Mouse (Mus musculus): ENCODE measurements at regions not wholly inside any gene's neighbourhood (a gene's known extent, or its start where the extent isn't known, plus 50 kb on each side); places are given as distances from the start of the nearest gene placed in this dataset.
"Not testable (repeated sequence)": the region's sequence is repeated elsewhere in the genome, so short reads cannot be mapped to it uniquely, and the experiment has no call there.

GRCm38 (mm10) chr2:166457381-166458172, 256.1 kb downstream of the Prex1 start:
- no peak overlapping the region for H3K4me3 ChIP-seq (ENCODE audit: low read depth, low read length)
- no peaks in the 10 kb centered on the region for H3K27me3 ChIP-seq (replicated peaks; ENCODE audit: control insufficient read depth, insufficient read depth, low read length)
- ATAC-seq (ENCODE audit: low read depth) (no peak), DNase-seq (ENCODE audit: low spot score) (peak; percentile 84)
- no peaks in the 10 kb centered on the region for H3K36me3 ChIP-seq (ENCODE audit: control insufficient read depth, insufficient read depth, low read length)
- WGBS, result 33% methylated on average over 16 of the region's 16 CpGs
- no peak overlapping the region; the same call in 1 of the 2 replicates for H3K4me2 ChIP-seq (ENCODE audit: low read depth, low read length)
- no peaks in the 10 kb centered on the region for H3K9me3 ChIP-seq (ENCODE audit: control insufficient read depth, low read length)
- peak overlapping the region; percentile 80 for H3K27ac ChIP-seq (replicated peaks; ENCODE audit: low read depth, low read length)
- H3K4me1 ChIP-seq (ENCODE audit: control insufficient read depth, insufficient read depth, low read length), result peaks cover 57% of the 10 kb centered on the region
- H3K9ac ChIP-seq (ENCODE audit: low read depth, low read length), result no peak overlapping the region

GRCm38 (mm10) chr2:166454160-166454888, 259.3 kb downstream of the Prex1 start:
- 30% methylated on average over 2 of the region's 7 CpGs for WGBS
- peak; percentile 27; the same call in 1 of the 2 replicates for ATAC-seq (ENCODE audit: low read depth)
- not testable (repeated sequence) for H3K27me3 ChIP-seq (replicated peaks; ENCODE audit: control insufficient read depth, insufficient read depth, low read length); DNase-seq (ENCODE audit: low spot score); H3K4me3 ChIP-seq (ENCODE audit: low read depth, low read length); H3K27ac ChIP-seq (replicated peaks; ENCODE audit: low read depth, low read length); H3K9ac ChIP-seq (ENCODE audit: low read depth, low read length); H3K4me2 ChIP-seq (ENCODE audit: low read depth, low read length); H3K9me3 ChIP-seq (ENCODE audit: control insufficient read depth, low read length); H3K36me3 ChIP-seq (ENCODE audit: control insufficient read depth, insufficient read depth, low read length)
- H3K4me1 ChIP-seq (ENCODE audit: control insufficient read depth, insufficient read depth, low read length), result peaks cover 44% of the 10 kb centered on the region

- H3K27me3 ChIP-seq (replicated peaks; ENCODE audit: control insufficient read depth, insufficient read depth, low read length), result no peaks in the 10 kb centered on the region
- ATAC-seq (ENCODE audit: low read depth) (no peak), DNase-seq (ENCODE audit: low spot score) (no peak)
- no peaks in the 10 kb centered on the region for H3K36me3 ChIP-seq (ENCODE audit: control insufficient read depth, insufficient read depth, low read length)
- H3K27ac ChIP-seq (replicated peaks; ENCODE audit: low read depth, low read length), result no peak overlapping the region
- H3K9ac ChIP-seq (ENCODE audit: low read depth, low read length), result no peak overlapping the region
- H3K4me2 ChIP-seq (ENCODE audit: low read depth, low read length), result no peak overlapping the region
- no peak overlapping the region for H3K4me3 ChIP-seq (ENCODE audit: low read depth, low read length)
- WGBS, result 81% methylated on average over 7 of the region's 7 CpGs
- no peaks in the 10 kb centered on the region for H3K9me3 ChIP-seq (ENCODE audit: control insufficient read depth, low read length)
- H3K4me1 ChIP-seq (ENCODE audit: control insufficient read depth, insufficient read depth, low read length), result peaks cover 41% of the 10 kb centered on the region
These were observed 262.7 kb downstream of the Prex1 start for GRCm38 (mm10) chr2:166450964-166451363.

DNA sequence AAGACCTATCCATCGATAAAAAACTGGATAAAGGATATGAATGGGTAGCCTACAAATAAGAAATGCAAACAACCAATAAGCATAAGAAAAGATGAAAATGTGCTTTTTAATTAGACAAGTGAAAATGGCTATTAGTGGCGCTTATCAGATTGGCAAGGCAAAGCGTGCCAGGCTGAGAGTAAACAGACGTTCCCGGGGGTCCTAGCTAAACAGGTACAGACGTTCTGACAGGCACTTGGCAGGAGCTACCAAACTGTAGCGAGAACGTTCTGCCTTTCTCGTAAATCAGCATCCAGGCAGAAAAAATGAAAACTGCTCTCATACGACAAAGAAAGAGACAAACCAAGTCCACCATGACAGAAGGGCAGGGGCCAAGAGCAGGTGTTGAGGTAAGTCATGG, 263.3 kb downstream of the Prex1 start:
- H3K4me2 ChIP-seq (ENCODE audit: low read depth, low read length), result no peak overlapping the region
- no peaks in the 10 kb centered on the region for H3K27me3 ChIP-seq (replicated peaks; ENCODE audit: control insufficient read depth, insufficient read depth, low read length)

DNA sequence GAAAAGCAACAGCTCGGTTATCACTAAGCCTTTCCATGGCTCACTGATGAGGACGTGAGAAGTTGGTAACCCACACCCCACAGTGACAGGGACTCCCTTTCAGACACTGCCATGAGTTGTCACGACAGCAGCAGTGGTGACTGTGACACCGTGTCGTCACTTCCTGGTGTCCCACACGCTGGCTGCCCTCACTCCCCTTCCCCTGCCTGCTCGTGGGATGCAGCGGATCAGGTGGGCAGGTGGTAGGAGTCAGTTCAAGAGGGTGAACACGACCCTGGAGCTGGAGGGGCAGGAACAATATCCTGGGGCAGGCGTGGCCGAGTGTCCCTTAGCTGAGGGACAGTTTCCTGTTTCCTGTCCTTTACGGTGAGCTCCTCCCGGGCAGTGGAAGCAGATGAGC, 264.9 kb downstream of the Prex1 start:
- Histone ChIP-seq H3K9ac (ENCODE audit: low read depth, low read length) (0 out of 2 replicates have a peak overlapping the region, but pooled peaks have one; percentile 27), H3K36me3 (ENCODE audit: control insufficient read depth, insufficient read depth, low read length) (no peaks in the 10 kb centered on the region), H3K27me3 (replicated peaks; ENCODE audit: control insufficient read depth, insufficient read depth, low read length) (no peaks in the 10 kb centered on the region), H3K9me3 (ENCODE audit: control insufficient read depth, low read length) (no peaks in the 10 kb centered on the region), H3K4me1 (ENCODE audit: control insufficient read depth, insufficient read depth, low read length) (peaks cover 39% of the 10 kb centered on the region), H3K4me2 (ENCODE audit: low read depth, low read length) (no peak overlapping the region), H3K4me3 (ENCODE audit: low read depth, low read length) (no peak overlapping the region), H3K27ac (replicated peaks; ENCODE audit: low read depth, low read length) (peak overlapping the region; percentile 66; the same call in 1 of the 2 replicates)
- no peak for ATAC-seq (ENCODE audit: low read depth)
- WGBS, result 60% methylated on average over 13 of the region's 13 CpGs
- no peak for DNase-seq (ENCODE audit: low spot score)

More for the DNA sequence above, 263.3 kb downstream of the Prex1 start:
- no peak overlapping the region for H3K9ac ChIP-seq (ENCODE audit: low read depth, low read length)
- DNase-seq (ENCODE audit: low spot score), result peak; percentile 72
- no peak overlapping the region for H3K4me3 ChIP-seq (ENCODE audit: low read depth, low read length)
- no peaks in the 10 kb centered on the region for H3K36me3 ChIP-seq (ENCODE audit: control insufficient read depth, insufficient read depth, low read length)
- no peaks in the 10 kb centered on the region for H3K9me3 ChIP-seq (ENCODE audit: control insufficient read depth, low read length)
- no peak for ATAC-seq (ENCODE audit: low read depth)
- 36% methylated on average over 10 of the region's 10 CpGs for WGBS
- H3K27ac ChIP-seq (replicated peaks; ENCODE audit: low read depth, low read length), result no peak overlapping the region
- peaks cover 41% of the 10 kb centered on the region for H3K4me1 ChIP-seq (ENCODE audit: control insufficient read depth, insufficient read depth, low read length)

- no peak overlapping the region for H3K4me2 ChIP-seq (ENCODE audit: low read depth, low read length)
- 24% methylated on average over 11 of the region's 11 CpGs for WGBS
- peak; percentile 89 for DNase-seq (ENCODE audit: low spot score)
- H3K36me3 ChIP-seq (ENCODE audit: control insufficient read depth, insufficient read depth, low read length), result no peaks in the 10 kb centered on the region
- no peak overlapping the region for H3K9ac ChIP-seq (ENCODE audit: low read depth, low read length)
- H3K27me3 ChIP-seq (replicated peaks; ENCODE audit: control insufficient read depth, insufficient read depth, low read length), result no peaks in the 10 kb centered on the region
- peak overlapping the region; percentile 66 for H3K27ac ChIP-seq (replicated peaks; ENCODE audit: low read depth, low read length)
- H3K4me1 ChIP-seq (ENCODE audit: control insufficient read depth, insufficient read depth, low read length), result peaks cover 39% of the 10 kb centered on the region
- peak; percentile 53 for ATAC-seq (ENCODE audit: low read depth)
- no peaks in the 10 kb centered on the region for H3K9me3 ChIP-seq (ENCODE audit: control insufficient read depth, low read length)
- no peak overlapping the region for H3K4me3 ChIP-seq (ENCODE audit: low read depth, low read length)
These were observed 265.5 kb downstream of the Prex1 start for GRCm38 (mm10) chr2:166448161-166448560.

- H3K27me3 ChIP-seq (replicated peaks; ENCODE audit: control insufficient read depth, insufficient read depth, low read length), result no peaks in the 10 kb centered on the region
- H3K27ac ChIP-seq (replicated peaks; ENCODE audit: low read depth, low read length), result no peak overlapping the region
- no peak overlapping the region for H3K4me2 ChIP-seq (ENCODE audit: low read depth, low read length)
- H3K4me3 ChIP-seq (ENCODE audit: low read depth, low read length), result no peak overlapping the region
- H3K9me3 ChIP-seq (ENCODE audit: control insufficient read depth, low read length), result no peaks in the 10 kb centered on the region
- no peak for ATAC-seq (ENCODE audit: low read depth)
- no peak overlapping the region for H3K9ac ChIP-seq (ENCODE audit: low read depth, low read length)
- peaks cover 45% of the 10 kb centered on the region for H3K4me1 ChIP-seq (ENCODE audit: control insufficient read depth, insufficient read depth, low read length)
- DNase-seq (ENCODE audit: low spot score), result no peak
- 77% methylated on average over 3 of the region's 3 CpGs for WGBS
- no peaks in the 10 kb centered on the region for H3K36me3 ChIP-seq (ENCODE audit: control insufficient read depth, insufficient read depth, low read length)
These were observed 267.1 kb downstream of the Prex1 start for GRCm38 (mm10) chr2:166446536-166446935.

GRCm38 (mm10) chr2:166445824-166446223, 267.8 kb downstream of the Prex1 start:
- not testable (repeated sequence) for DNase-seq (ENCODE audit: low spot score); H3K4me3 ChIP-seq (ENCODE audit: low read depth, low read length); H3K9ac ChIP-seq (ENCODE audit: low read depth, low read length); H3K27ac ChIP-seq (replicated peaks; ENCODE audit: low read depth, low read length); ATAC-seq (ENCODE audit: low read depth); H3K36me3 ChIP-seq (ENCODE audit: control insufficient read depth, insufficient read depth, low read length); H3K9me3 ChIP-seq (ENCODE audit: control insufficient read depth, low read length); H3K27me3 ChIP-seq (replicated peaks; ENCODE audit: control insufficient read depth, insufficient read depth, low read length); H3K4me2 ChIP-seq (ENCODE audit: low read depth, low read length)
- WGBS, result 85% methylated on average over 6 of the region's 7 CpGs
- H3K4me1 ChIP-seq (ENCODE audit: control insufficient read depth, insufficient read depth, low read length), result peaks cover 44% of the 10 kb centered on the region
